Mouse (Mus musculus) ES-Bruce4 (cell line): Measurements from ENCODE around the gene Bri3.

Source experiments
- CTCF ChIP-seq: IDR thresholded peaks from one replicate; pipeline ENCODE4 v1.8.1; 2011; ENCODE audit warnings: low read depth, low read length
- EP300 ChIP-seq: IDR thresholded peaks from 2 replicates; pipeline ENCODE4 v1.6.1; 2011; ENCODE audit warnings: low read depth, low read length; ENCODE audit not compliant: insufficient read depth
- POLR2A ChIP-seq: IDR thresholded peaks from one replicate; pipeline ENCODE4 v1.8.1; 2011; ENCODE audit warnings: low read length; ENCODE audit not compliant: insufficient read depth

DNA sequence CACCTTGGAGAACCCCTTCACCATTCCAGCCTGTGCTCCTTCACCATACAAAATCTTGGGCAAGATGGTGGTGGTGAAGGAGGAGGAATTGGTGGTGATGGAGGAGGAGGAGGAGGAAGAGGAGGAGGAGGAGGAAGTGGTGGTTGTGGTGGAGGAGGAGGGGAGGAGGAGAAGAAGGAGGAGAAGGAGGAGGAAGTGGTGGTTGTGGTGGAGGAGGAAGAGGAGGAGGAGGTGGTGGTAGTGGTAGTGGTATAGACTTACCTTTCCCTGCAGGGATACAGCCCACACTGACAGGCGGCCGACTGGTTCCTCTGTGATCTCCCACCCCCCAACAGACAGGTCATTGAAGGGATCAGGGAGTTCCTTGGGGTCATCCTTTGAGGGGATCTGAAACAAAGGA lies 28.2 kb upstream of the Bri3 start:
- TF ChIP-seq POLR2A = no peak
- TF ChIP-seq CTCF = no peak
- TF ChIP-seq EP300 = no peak
